Mouse (Mus musculus): ENCODE data around the gene Ccl20.

- TF ChIP-seq CTCF (IDR thresholded peaks at IDR 0.05; ENCODE audit: low read depth) (no peak), EP300 (IDR thresholded peaks at IDR 0.05; ENCODE audit: low read depth) (no peak)
Measured at GRCm38 (mm10) chr1:83137847-83138246, 21.3 kb downstream of the Ccl20 start.

Data from liver, postnatal 0 days (tissue).